Mouse (Mus musculus): Measurements from ENCODE around the gene Cdh13. TPM values are rescaled to one million over a fixed set of nuclear protein-coding genes. Genes with fewer than 3 reads are reported as not detected.

The Cdh13 gene
- polyA plus RNA-seq, 1 experiment from 2014 or later: 120 TPM

DNA sequence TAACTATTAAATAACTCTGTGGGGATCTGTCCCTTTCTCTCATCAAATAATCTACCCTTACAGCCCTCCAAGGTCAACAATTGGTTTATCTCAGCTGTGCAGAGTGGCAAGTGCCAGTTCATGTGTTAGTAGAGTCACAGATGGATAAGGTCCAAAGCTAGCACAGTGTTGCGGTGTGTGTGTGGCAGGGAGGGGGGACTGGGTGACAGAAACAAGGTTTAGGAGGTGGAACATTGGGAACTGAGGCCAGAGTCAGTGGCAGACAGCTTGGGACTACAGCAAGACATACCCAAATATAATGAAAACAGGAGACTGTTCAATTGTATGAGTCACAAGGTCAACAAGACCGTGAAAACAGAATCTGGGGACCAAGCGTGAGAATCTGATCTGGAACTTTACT is 171.7 kb downstream of the Cdh13 start:
- Histone ChIP-seq H3K4me1 (no peaks in the 10 kb centered on the region), H3K9me3 (replicated peaks) (no peaks in the 10 kb centered on the region), H3K27ac (replicated peaks) (no peak overlapping the region), H3K36me3 (no peaks in the 10 kb centered on the region), H3K27me3 (replicated peaks) (no peaks in the 10 kb centered on the region), H3K4me3 (replicated peaks) (no peak overlapping the region), H3K9ac (replicated peaks) (no peak overlapping the region), H3K4me2 (no peak overlapping the region)
- ATAC-seq (ENCODE audit: low FRiP score): no peak
- WGBS: 54% methylated on average over 3 of the region's 3 CpGs

DNA sequence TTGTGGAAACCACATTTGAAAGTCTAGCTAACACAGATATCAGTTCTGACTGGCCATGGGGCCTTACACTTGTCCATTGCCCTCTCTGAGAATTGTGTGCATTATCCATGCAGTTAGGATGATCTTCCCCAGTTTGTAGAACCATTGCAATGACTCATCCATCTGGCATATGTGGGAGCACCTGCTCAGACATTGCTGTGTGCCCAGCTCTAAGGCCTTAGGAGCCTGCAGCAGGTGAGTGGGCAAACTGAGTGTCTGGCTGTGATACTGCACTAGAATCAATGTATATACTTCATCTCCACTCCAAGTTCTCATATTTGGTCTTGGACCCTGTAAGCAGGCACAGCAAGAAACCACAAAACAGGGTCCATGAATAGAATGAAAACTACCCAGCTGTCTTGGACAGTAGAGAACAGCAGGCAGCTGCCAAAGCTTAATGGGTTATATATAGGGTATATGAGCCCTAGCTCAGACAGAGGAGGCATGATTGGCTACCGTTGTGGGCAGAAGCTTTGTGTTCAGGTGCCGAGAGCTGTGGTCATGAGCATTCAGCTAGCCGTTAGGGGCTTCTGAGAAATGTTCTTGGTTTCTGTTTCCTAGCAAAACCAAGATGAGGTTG is 181.9 kb downstream of the Cdh13 start:
- 92% methylated on average over 3 of the region's 3 CpGs for WGBS
- no peak for ATAC-seq (ENCODE audit: low FRiP score)
- H3K27me3 ChIP-seq (replicated peaks): no peaks in the 10 kb centered on the region
- no peak overlapping the region for H3K27ac ChIP-seq (replicated peaks)
- H3K4me2 ChIP-seq: no peak overlapping the region
- H3K4me1 ChIP-seq: peaks cover 3% of the 10 kb centered on the region; the same call in 1 of the 2 replicates
- no peaks in the 10 kb centered on the region for H3K36me3 ChIP-seq
- no peak overlapping the region for H3K4me3 ChIP-seq (replicated peaks)
- no peaks in the 10 kb centered on the region for H3K9me3 ChIP-seq (replicated peaks)
- H3K9ac ChIP-seq (replicated peaks): no peak overlapping the region

DNA sequence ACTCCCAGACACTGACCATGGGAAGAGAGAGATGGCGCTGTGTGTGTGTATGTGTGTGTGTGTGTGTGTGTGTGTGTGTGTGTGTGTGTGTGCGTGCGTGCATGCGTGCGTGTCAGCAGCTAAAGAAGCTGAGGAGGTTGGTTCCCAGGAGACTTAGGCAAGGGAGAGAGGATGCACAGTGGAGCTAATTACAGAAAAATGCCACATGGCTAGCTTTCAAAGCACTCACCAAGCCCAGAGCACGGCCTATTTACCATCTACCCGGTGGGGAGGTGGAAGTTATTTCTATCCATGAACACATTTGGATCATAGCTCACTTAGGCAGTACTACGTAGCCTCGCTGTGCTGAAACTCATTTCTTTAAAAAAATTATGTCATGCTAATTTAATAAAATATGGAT is 194.1 kb downstream of the Cdh13 start:
- Histone ChIP-seq H3K27me3 (replicated peaks) (no peaks in the 10 kb centered on the region), H3K9me3 (replicated peaks) (no peaks in the 10 kb centered on the region), H3K4me3 (replicated peaks) (no peak overlapping the region), H3K9ac (replicated peaks) (no peak overlapping the region), H3K27ac (replicated peaks) (no peak overlapping the region), H3K4me2 (no peak overlapping the region), H3K4me1 (peaks cover 8% of the 10 kb centered on the region), H3K36me3 (no peaks in the 10 kb centered on the region)
- 50% methylated on average over 9 of the region's 9 CpGs for WGBS
- no peak for ATAC-seq (ENCODE audit: low FRiP score)

DNA sequence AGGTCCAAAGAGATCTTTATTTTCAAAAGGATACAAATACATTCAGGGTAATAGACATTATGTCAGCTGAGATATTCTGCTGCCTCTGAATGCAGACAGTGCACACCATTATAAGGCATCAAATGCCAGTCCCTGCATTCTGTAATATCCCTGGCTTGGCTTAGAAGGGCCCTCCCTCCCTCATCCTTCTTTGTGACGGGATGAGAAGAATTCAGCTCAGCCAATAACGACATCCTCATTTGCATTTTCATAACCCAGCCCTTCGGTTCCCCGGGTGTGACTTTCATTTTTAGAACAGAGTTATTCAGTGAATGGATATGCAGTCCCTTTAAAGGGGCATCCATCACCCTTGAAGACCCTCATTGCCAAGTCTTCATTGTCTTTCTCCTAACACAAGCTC is 205.2 kb downstream of the Cdh13 start:
- Histone ChIP-seq H3K4me3 (replicated peaks) (no peak overlapping the region), H3K36me3 (no peaks in the 10 kb centered on the region), H3K27ac (replicated peaks) (no peak overlapping the region), H3K4me2 (no peak overlapping the region), H3K9me3 (replicated peaks) (no peaks in the 10 kb centered on the region), H3K9ac (replicated peaks) (no peak overlapping the region), H3K4me1 (0 out of 2 replicates have a peak, but pooled peaks cover 4% of the 10 kb centered on the region), H3K27me3 (replicated peaks) (no peaks in the 10 kb centered on the region)
- ATAC-seq (ENCODE audit: low FRiP score): no peak
- WGBS: 27% methylated on average over 4 of the region's 4 CpGs

DNA sequence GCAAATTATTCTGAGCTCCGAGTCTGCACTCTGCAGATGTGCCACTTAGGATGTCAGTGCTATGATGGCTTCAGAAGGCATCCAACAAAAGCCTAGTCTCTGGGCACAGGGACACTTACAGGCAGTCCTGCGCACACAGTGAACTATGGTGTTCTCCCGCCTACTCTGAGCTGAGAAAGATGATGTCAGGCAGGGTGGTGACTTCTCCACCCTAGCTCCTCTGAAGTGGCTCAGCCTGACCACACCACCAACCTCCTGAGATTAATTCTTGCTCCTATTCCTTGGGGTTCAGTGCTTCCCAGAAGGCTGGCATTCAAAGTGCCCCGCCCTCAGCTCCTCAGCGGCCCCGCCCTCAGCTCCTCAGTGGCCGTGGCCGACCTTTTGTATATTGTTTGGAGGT is 219.0 kb downstream of the Cdh13 start:
- WGBS: 66% methylated on average over 8 of the region's 8 CpGs
- peaks cover 17% of the 10 kb centered on the region for H3K4me1 ChIP-seq
- H3K4me3 ChIP-seq (replicated peaks): no peak overlapping the region
- no peaks in the 10 kb centered on the region for H3K9me3 ChIP-seq (replicated peaks)
- H3K27ac ChIP-seq (replicated peaks): no peak overlapping the region
- ATAC-seq (ENCODE audit: low FRiP score): no peak
- no peaks in the 10 kb centered on the region for H3K36me3 ChIP-seq
- no peaks in the 10 kb centered on the region for H3K27me3 ChIP-seq (replicated peaks)
- H3K4me2 ChIP-seq: no peak overlapping the region
- H3K9ac ChIP-seq (replicated peaks): no peak overlapping the region

DNA sequence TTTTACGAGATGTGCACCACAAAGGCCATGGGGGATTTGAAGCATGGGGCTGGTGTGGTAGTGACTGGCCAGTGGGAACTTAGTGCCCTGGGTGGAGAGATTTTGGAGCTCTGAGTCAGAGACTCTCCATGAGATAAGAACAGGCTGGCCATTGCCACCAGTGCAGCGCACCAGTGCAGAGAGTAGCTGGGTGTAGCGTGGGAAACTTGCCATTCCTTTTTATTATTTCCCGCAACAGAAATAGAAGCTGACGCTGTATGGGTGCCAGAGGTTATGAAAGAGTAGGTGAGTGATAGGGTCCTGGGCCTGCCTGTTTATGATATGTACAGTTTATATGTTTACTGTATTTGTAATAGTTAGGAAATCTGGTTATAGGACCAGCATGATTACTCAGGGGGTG is 225.9 kb downstream of the Cdh13 start:
- Histone ChIP-seq H3K36me3 (no peaks in the 10 kb centered on the region), H3K9me3 (replicated peaks) (no peaks in the 10 kb centered on the region), H3K9ac (replicated peaks) (no peak overlapping the region), H3K4me3 (replicated peaks) (no peak overlapping the region), H3K4me2 (no peak overlapping the region), H3K27ac (replicated peaks) (no peak overlapping the region), H3K27me3 (replicated peaks) (no peaks in the 10 kb centered on the region), H3K4me1 (peaks cover 10% of the 10 kb centered on the region; the same call in 1 of the 2 replicates)
- no peak for ATAC-seq (ENCODE audit: low FRiP score)
- WGBS: 96% methylated on average over 5 of the region's 5 CpGs

DNA sequence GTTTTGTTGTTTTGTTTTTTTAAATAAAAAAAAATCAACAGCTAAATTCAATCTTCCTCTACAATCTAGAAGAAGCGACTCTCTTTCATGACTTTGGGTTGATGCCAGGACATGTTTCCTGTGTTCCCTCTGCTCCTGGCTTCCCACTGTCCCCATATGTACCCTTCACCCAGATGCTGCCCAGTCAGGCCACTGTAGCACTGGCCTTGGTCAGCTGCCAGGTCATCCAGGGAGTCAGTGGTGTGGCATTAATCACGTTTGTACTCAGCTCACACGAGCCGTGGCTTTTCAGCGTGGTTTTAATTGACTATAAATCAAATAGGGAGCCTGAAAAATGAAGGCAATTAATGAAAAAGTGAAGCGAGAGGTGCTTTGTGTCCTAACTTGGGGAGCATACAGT is 229.7 kb downstream of the Cdh13 start:
- H3K9me3 ChIP-seq (replicated peaks): no peaks in the 10 kb centered on the region
- no peaks in the 10 kb centered on the region for H3K27me3 ChIP-seq (replicated peaks)
- H3K4me2 ChIP-seq: no peak overlapping the region
- H3K4me1 ChIP-seq: peaks cover 27% of the 10 kb centered on the region
- no peaks in the 10 kb centered on the region for H3K36me3 ChIP-seq
- ATAC-seq (ENCODE audit: low FRiP score): no peak
- H3K4me3 ChIP-seq (replicated peaks): no peak overlapping the region
- no peak overlapping the region for H3K9ac ChIP-seq (replicated peaks)
- H3K27ac ChIP-seq (replicated peaks): no peak overlapping the region
- 22% methylated on average over 6 of the region's 6 CpGs for WGBS

DNA sequence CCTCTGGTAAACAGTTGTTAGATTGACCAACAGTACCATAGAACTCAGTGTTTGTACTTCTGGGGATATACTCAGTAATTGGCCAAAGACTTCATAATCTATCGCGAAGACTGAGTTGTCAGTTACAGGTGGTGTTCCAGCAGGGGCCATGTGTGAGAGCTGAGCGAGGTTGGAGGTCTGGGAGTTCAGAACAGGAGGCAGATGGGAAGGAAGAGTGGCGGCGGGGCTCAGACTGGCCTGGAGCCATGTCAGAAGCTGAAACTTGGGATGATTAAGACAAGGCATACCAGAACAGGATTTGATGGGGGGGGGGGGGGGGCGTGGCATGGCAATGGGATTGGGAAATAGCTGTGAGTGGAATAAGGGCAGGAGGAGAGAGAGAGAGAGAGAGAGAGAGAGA is 232.1 kb downstream of the Cdh13 start:
- no peaks in the 10 kb centered on the region for H3K9me3 ChIP-seq (replicated peaks)
- H3K36me3 ChIP-seq: no peaks in the 10 kb centered on the region
- H3K4me1 ChIP-seq: peaks cover 33% of the 10 kb centered on the region
- H3K4me2 ChIP-seq: no peak overlapping the region
- no peak overlapping the region for H3K9ac ChIP-seq (replicated peaks)
- ATAC-seq (ENCODE audit: low FRiP score): no peak
- 90% methylated on average over 5 of the region's 6 CpGs for WGBS
- H3K27me3 ChIP-seq (replicated peaks): no peaks in the 10 kb centered on the region
- H3K4me3 ChIP-seq (replicated peaks): no peak overlapping the region
- no peak overlapping the region for H3K27ac ChIP-seq (replicated peaks)

DNA sequence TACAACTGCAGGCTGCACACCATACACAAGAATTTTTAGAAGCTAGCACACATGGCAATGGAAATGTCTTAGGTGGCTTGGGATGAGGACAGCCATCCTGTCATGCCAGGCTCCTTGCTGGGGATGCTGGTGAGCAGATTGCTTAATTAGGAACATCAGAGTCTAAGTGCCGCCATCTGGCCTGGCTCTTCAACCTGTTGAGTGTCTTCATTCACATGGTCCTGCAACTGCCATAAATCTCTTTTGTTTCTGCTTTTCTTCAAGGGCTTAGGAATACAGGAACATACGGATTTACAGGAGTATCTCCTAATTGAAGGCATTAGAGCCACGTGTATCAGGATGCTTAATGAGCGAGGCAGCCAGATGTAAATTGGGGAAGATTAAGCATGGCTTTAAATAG is 233.5 kb downstream of the Cdh13 start:
- Histone ChIP-seq H3K27me3 (replicated peaks) (no peaks in the 10 kb centered on the region), H3K9me3 (replicated peaks) (no peaks in the 10 kb centered on the region), H3K36me3 (no peaks in the 10 kb centered on the region), H3K4me3 (replicated peaks) (no peak overlapping the region), H3K4me1 (peaks cover 33% of the 10 kb centered on the region), H3K4me2 (no peak overlapping the region), H3K27ac (replicated peaks) (no peak overlapping the region), H3K9ac (replicated peaks) (no peak overlapping the region)
- no peak for ATAC-seq (ENCODE audit: low FRiP score)
- 22% methylated on average over 4 of the region's 4 CpGs for WGBS

DNA sequence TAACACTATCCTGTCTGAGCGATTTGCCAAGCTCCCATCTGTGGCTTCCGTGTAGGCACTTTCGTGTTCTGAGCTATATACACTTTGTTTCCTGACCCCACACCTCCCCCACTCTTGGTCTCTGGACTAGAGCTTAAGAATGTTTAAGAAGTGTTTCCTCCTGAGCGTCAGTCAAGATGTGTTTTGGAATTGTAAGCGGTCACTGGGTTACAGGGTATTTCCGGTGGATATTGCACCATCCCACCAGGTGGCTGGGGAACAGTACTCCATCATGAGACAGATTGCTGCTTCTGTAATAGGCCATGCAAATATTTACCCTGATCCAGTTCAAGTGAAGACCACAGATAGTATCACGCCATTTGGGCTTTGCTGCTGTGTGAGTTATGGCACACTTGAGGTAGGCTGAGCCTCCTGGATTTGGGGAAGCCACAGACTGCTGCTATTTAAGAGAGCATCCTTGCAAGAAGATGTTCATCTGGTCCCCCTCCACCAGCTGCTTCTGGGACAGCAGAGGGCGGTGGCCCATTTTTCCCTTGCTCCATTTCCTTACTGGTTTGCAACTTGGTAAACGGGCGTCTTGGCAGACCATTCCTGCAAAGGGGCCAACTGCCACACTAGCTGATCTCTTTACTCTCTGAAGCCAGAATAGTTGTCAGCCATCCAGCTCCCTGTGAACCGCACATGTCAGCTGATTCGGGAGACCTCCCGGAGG is 234.7 kb downstream of the Cdh13 start:
- WGBS: 61% methylated on average over 13 of the region's 13 CpGs
- Histone ChIP-seq H3K27ac (replicated peaks) (0 out of 2 replicates have a peak overlapping the region, but pooled peaks have one; percentile 23), H3K4me2 (no peak overlapping the region), H3K4me3 (replicated peaks) (no peak overlapping the region), H3K9me3 (replicated peaks) (no peaks in the 10 kb centered on the region), H3K36me3 (no peaks in the 10 kb centered on the region), H3K9ac (replicated peaks) (no peak overlapping the region), H3K27me3 (replicated peaks) (no peaks in the 10 kb centered on the region), H3K4me1 (peaks cover 33% of the 10 kb centered on the region)
- ATAC-seq (ENCODE audit: low FRiP score): no peak

DNA sequence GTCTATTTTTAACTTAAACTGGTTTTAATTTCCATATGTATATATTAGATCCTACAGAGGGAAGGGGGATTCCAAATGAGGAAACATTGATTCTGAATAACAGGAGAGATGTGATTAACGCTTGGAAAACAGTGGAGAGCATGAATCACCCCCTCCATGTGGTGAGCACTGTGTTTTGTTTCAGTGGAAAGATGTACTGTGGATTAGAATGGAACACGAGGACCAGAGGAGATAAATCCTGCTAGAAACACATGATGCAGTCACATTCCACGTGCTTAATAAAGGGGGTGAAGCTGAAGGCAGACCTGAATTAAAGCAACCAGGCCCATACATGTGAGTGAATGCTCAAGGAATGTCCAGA is 235.2 kb downstream of the Cdh13 start:
- Histone ChIP-seq H3K4me2 (no peak overlapping the region), H3K9me3 (replicated peaks) (no peaks in the 10 kb centered on the region), H3K27me3 (replicated peaks) (no peaks in the 10 kb centered on the region), H3K4me1 (peaks cover 28% of the 10 kb centered on the region), H3K27ac (replicated peaks) (no peak overlapping the region), H3K36me3 (no peaks in the 10 kb centered on the region), H3K9ac (replicated peaks) (no peak overlapping the region), H3K4me3 (replicated peaks) (no peak overlapping the region)
- 24% methylated on average over 3 of the region's 3 CpGs for WGBS
- ATAC-seq (ENCODE audit: low FRiP score): no peak; the same call in 1 of the 2 replicates

DNA sequence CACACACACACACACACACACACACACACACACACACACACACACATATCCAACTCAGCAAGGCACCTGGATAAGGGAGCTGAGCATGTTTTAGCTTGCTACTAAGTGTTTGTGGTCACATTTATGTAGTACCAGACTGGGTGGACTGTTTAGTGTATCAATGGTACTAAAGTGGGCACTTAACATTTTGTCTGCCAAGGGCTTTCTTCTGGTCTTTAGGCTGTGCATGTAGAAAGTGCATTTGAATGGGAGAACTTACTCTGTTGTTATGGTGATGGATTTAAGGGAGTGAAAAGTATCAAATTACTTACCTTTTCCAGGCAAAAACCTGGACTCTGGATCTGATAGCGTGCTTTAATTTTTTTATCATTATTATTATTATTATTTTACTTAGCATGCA is 240.4 kb downstream of the Cdh13 start:
- Histone ChIP-seq H3K9ac (replicated peaks) (no peak overlapping the region), H3K27me3 (replicated peaks) (no peaks in the 10 kb centered on the region), H3K4me1 (peaks cover 2% of the 10 kb centered on the region; the same call in 1 of the 2 replicates), H3K9me3 (replicated peaks) (no peaks in the 10 kb centered on the region), H3K36me3 (no peaks in the 10 kb centered on the region), H3K4me2 (no peak overlapping the region), H3K4me3 (replicated peaks) (no peak overlapping the region), H3K27ac (replicated peaks) (no peak overlapping the region)
- WGBS: 88% methylated on average over 1 of the region's 1 CpGs
- no peak for ATAC-seq (ENCODE audit: low FRiP score)

All from neural tube, embryonic 15.5 days (tissue).